Mouse (Mus musculus) gastrocnemius, postnatal 25 days (tissue): ENCODE measurements around the gene Vps29. TPM values are rescaled to one million over a fixed set of nuclear protein-coding genes. Genes with fewer than 3 reads are reported as not detected.

Source experiments
- DNase-seq: peaks from one replicate; pipeline ENCODE4 v3.0.0; 2022
- total RNA-seq, 2 experiments: library from RNA; stranded (reverse); gene quantifications; 1 replicate in 1 of 2; 2 replicates in 1 of 2; pipeline ENCODE4 v1.2.3; 2021

Gene Vps29
- total RNA-seq, 2 experiments from 2014 or later = 38.2 to 39.6 TPM

DNA sequence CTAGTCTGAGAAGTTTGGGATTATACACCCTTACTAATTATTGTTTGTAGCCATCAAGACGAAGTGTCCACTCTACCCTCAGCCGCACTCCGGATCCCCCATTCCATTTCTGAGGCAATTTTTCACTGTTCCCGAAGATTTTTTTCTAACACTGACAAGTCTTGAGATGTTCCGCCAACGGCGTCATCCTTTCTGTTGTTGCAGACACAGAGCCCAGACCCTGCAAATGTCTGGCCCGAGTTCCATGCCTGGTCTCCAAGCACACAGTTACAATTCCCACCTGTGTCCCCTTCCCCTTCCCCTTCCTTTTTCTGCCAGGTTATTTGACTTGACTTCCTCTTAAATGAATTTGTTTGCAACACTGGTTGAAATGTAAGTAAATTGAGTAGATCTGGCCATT lies 45.7 kb downstream of the Vps29 start:
- DNase-seq = no peak

DNA sequence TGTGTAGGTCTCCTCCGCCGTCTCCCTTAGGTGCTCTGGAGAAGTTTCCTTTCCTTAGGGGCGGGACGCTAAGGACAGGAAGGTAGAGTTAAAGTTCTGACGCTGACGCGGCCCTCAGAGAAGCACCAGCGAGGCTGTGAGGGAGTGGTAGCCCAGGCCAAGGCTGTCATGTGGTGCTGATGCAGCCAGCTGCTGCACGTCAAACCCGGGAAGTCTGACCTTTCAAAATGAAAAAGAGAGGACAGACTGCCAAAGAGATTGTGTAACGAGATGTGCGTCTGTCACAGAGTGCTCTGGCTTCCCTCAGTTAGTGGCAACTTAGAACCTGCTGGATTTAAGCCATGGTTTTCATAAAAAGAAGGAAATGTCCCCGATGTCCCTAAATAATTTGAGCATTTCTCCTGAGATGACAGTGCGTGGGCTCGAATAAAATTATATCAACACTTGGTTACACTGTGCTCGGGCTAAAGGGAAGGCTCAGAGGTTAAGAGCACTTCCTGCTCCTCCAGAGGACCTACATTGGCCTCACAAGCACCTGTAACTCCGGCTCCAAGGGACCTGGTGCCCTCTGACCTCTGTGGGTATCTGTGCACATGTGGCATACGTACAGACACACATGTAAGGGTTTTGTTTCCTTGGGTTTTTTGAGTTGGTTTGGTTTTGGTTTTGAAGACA lies 46.6 kb downstream of the Vps29 start:
- peak; percentile 68 for DNase-seq

DNA sequence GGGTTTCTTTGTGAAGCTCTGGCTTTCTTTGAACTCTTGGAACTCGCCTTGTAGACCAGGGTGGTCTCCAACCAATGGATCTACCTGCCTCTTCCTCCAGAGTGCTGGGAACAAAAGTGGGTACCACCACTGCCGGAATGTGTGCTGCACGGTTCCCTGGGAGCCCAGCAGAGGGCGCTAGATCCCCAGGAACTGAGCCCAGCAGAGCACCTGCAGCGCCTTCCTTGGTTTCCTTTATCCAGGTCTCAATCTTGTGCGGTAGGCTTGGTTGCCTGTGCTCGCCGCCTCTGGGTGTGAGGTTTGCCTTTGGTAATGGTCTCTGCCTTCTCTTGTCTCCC lies 47.1 kb downstream of the Vps29 start:
- peak; percentile 49 for DNase-seq

DNA sequence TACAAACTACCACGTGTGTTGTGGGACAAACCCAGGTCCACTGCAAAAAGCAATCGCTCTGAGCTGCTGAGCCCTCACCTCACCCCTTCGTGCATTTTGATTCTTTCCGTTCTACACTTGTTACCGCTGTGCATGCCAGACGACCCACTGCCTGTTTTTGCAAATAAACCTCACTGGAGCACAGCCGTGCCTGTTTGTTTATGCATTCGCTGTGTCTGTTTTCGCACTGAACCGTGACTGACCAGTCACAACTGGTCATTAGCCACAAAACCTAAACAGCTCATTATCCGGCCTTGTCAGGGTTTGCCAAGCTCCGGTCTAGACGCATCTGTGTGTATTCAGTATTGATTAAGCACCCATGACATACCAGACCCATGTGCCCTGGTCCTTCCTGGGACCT lies 48.0 kb downstream of the Vps29 start:
- DNase-seq = no peak

DNA sequence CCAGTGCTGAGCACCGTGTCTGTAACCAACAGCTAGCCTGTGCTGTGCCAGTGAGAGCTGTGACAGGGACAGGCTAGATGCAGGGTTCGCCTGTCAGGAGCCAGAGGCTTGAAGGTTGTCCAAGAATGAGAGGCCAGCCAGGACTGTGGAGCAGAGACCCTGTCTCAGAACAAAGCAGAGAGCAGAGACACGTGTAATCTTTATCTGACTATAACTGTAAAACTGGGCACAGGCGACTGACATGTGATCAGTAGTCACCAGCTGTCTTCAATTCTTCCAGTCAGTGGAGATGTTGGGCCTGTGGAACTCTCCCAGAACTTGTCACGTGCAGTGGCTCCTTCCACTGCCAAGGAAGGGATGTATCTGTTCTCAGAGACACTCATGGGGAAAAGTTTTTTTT lies 48.6 kb downstream of the Vps29 start:
- peak; percentile 42 for DNase-seq

DNA sequence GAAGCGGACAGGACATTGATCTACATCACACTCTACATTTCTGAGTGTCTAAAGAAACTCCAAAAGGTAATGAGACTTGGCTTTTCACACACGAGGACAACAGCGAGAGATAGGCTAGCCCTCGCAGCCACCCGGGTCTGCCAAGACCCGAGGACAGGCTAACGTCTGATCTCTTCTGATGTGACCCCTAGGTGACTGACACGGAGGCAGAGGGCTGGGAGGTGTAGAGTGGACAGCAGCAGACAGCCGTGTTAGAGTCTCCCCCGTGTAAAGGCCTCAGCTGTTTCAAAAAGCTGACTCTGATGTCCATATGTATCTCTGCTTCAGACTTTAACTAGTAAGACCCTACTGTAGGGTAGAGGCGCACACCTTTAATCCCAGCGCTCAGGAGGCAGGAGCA lies 49.2 kb downstream of the Vps29 start:
- no peak for DNase-seq

DNA sequence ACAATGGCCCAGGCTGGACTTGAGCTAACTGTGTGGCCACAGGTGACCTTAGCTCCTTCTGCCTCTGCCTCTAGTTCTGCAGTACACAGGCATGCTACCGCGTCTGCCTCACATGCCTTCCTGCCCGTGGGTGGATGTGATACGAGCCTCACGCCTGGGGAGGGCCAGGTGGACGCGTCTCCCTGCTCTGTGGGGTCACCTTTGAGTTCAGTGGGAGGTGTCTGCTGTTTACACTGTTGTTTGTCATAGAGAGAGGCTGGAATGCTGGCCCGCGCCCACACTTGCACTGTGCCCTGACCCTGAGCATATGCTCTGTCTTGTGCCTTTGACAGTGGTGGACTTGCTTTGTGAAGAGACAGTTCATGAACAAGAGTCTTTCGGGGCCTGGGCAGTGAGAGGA lies 51.4 kb downstream of the Vps29 start:
- DNase-seq = no peak

DNA sequence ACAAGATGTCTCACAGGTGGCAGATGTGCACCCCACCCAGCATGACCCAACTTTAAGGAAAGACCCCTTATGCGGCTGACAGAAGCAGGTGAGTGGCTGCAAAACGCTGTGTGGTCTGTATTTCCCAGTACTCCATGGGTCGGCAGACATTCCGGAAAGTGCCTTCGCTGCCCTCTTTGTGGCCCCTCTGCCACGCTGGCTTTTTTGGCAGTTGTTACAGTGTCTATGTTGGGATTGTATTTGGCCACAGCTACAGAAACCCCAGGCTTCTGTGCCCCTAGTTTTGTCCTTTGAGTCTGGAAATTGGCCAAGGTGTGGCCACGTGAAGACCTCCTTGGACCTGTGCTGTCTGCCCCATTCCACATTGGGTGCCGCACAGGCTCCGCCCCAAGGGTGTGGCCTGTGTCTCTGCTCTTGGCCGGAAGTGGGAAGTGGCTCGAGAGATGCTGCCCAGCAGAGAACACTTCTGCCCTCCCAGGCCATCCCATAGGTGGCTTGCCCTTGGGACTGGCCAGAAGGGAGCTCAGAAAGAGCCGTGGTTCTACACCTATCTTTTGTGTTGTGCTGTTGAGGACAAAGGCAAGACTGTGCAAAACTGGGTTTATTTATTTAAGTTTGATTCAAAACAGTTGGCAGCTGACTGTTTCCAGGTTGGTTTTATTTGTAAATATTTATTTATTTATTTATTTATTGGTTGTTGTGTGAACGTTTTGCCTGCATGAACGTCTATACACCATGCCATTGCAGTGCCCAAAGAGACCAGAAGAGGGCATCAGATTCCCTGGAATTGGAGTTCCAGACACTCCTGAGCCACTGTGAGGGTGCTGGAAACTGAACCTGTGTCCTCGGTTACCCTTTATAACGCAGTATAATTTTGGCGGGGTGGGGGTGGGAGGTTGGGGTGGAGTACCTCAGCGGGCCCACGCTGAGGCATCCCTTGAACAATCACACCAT lies 55.8 kb downstream of the Vps29 start:
- no peak for DNase-seq

DNA sequence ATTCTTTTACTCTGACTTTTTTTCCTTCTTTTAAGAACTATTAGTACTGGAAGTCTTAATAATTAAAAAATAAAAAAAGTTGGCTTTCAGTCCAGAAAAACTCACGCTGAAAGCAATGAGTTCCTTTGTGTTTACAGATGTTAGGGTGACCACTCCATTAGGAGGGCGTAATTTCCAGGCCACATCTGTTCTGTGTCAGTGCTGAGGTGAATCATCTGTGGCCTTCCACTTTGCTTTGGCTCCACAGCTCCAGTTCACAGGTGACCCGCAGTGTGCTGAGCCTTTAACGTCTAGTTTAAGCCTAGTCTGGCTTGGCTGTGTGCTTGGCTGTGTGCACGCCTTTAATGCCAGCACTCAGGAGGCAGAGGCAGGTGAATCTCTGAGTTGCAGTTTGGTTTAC lies 57.7 kb downstream of the Vps29 start:
- no peak for DNase-seq

DNA sequence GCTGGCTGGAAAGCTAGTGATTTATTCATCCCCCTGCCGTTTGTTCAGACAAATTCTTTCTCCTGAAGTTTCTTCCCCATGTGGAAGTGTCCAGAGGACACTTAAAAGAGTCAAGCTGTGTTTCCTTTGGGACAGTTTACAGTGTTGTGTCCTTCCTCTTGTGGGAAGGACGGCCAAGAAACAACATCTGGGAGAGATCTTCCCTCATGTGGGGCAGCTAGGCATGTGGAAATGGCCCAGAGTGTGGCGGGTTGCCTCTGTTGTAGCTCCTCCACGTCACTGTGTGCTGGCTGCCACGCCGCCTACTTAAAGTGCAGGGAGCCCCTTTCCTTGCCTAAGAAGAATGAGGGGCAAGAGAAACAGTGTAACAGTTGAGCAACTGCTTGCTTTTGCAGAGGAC lies 58.7 kb downstream of the Vps29 start:
- peak; percentile 34 for DNase-seq

DNA sequence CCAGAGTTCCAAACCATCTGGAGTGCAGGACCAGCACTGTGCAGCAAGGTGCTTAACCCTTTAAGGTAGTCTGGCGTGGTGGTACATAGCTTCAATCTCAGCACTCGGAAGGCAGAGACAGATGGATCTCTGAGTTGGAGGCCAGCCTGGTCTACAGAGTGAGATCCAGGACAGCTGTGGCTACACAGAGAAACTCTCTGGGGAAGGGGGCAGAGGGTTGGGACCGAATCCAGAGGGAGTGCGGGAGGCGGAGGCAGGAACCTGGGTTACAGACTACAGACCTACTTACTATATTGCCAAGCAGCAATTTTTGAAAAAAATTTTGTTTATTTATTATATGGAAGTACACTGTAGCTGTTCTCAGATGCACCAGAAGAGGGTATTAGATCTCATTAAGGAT lies 60.2 kb downstream of the Vps29 start:
- no peak for DNase-seq

Other genes starting within 250 kb of the Vps29 start
- not detected for gene Ccdc63, start 213.5 kb upstream of the Vps29 start, total RNA-seq
- 100 to 1,000 TPM; 111 to 125 TPM for gene Ppp1cc, start 196.1 kb upstream of the Vps29 start, total RNA-seq
- gene Hvcn1, start 147.6 kb upstream of the Vps29 start, total RNA-seq = 1 to 10 TPM in 1 of 2 experiments, under 1 TPM in 1; 0.67 to 1.1 TPM
- 1 to 10 TPM; 1.9 to 2.2 TPM for gene Tctn1, start 89.9 kb upstream of the Vps29 start, total RNA-seq
- 10 to 100 TPM; 78.9 to 87.0 TPM for gene Pptc7, start 70.0 kb upstream of the Vps29 start, total RNA-seq
- under 1 TPM; 0.23 to 0.35 TPM for gene Rad9b, start 136 bp upstream of the Vps29 start, total RNA-seq
- 10 to 100 TPM; 20.4 to 21.4 TPM for gene Gpn3, start 17.5 kb downstream of the Vps29 start, total RNA-seq
- 1 to 10 TPM; 5.8 to 6.1 TPM for gene Fam216a, start 18.0 kb downstream of the Vps29 start, total RNA-seq
- gene Arpc3, start 37.5 kb downstream of the Vps29 start, total RNA-seq = 10 to 100 TPM; 46.8 to 54.9 TPM
- 10 to 100 TPM; 12.3 to 13.4 TPM for gene Anapc7, start 67.3 kb downstream of the Vps29 start, total RNA-seq
- 100 to 1,000 TPM; 101 to 561 TPM for gene Atp2a2, start 147.9 kb downstream of the Vps29 start, total RNA-seq